Mouse (Mus musculus) megakaryocyte, embryonic 14.5 days (primary cell): ENCODE measurements at regions not wholly inside any gene's neighbourhood (a gene's known extent, or its start where the extent isn't known, plus 50 kb on each side); places are given as distances from the start of the nearest gene placed in this dataset.

Source experiments
- FLI1 ChIP-seq: IDR thresholded peaks from 2 replicates; pipeline ENCODE4 v1.6.1; 2012; ENCODE audit warnings: low read length, inconsistent platforms, mixed read lengths
- GATA1 ChIP-seq: IDR thresholded peaks from 3 replicates; pipeline ENCODE4 v1.6.1; 2012; ENCODE audit warnings: mixed read lengths, low read length, inconsistent platforms, borderline replicate concordance

DNA sequence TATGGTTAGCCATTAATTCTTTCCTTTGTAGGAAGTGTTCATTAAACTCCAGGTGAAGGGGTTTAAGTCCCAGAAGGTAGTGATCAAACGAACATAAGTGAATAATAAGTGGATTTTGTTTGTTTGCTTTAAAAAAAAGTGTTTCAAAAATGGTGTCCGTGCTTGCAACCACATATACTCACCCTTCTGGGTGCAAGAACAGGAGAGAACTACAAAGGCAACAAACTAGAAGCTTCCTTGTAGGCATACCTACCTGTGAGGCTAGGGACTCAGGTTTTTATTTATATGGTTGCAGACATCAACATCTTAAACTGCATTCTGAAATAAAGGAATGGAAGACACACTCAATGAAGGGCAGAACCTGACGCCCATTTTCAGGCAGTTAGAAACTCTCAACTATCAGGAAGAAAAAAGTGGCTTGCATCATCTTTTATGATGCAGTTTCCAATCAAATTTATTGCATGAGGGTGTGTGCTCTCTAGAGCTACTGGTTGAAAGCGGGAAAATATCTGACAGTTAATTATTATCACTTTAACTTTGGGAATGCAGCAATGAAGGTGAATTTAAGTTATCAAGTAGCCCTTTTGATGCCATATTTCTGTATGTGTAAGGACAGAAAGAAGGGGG is 117.1 kb downstream of the Csl start:
- TF ChIP-seq FLI1 (no peak), GATA1 (no peak)
